Comparison of ENCODE assay signal across 13 mouse cellular contexts in the genomic region with DNA sequence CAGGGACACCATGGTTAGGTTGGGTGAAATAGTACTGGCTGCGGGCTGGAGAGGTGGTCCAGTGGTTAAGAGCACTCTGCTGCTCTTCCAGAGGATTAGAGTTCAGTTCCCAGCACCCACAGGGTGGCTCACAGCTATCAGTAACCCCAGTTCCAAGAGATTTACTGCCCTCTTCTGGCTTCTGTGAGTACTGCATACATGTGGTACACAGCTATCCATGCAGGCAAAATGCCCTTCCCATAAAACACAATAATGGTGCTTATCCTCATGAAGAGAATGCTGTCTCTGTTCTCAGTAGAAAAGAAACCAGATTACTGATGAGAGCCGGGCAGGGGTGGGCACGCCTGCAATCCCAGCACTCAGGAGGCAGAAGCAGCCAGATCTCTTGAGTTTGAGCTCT.
DNase-seq lines count a peak whose midpoint lies in the region; ATAC-seq and TF ChIP-seq lines count a peak whose summit lies in the region.
"Had no signal": no experiment of that assay in that cellular context is flagged by ENCODE, and none has a peak within 500 bp of the region (broad histone marks: within the 10 kb centered on the region; RNA-seq: fewer than 3 reads in every experiment).

No protein-coding gene starts in this region.

- no peaks in the 10 kb centered on the region for H3K9me3 ChIP-seq in hindbrain, postnatal 0 days (ENCODE audit: low read length)
- no peaks in the 10 kb centered on the region; the same call in 1 of the 2 replicates for H3K9me3 ChIP-seq in hindbrain, embryonic 16.5 days (ENCODE audit: control insufficient read depth, low read length)
- H3K9me3 ChIP-seq in midbrain, embryonic 11.5 days (ENCODE audit: control insufficient read depth, low read length) = peaks cover 4% of the 10 kb centered on the region; the same call in 1 of the 2 replicates
- H3K9me3 ChIP-seq in midbrain, embryonic 15.5 days = no peaks in the 10 kb centered on the region; the same call in 1 of the 2 replicates

- no peak overlapping the region for H3K27ac ChIP-seq in hindbrain, postnatal 0 days
- H3K27ac ChIP-seq in hindbrain, embryonic 16.5 days (ENCODE audit: low read depth, low read length) = no peak overlapping the region
- H3K27ac ChIP-seq in midbrain, embryonic 11.5 days (ENCODE audit: low read depth, low read length) = no peak overlapping the region
- H3K27ac ChIP-seq in midbrain, embryonic 15.5 days = no peak overlapping the region
- H3K27ac ChIP-seq: liver, embryonic 12.5 days had no signal

- no peaks in the 10 kb centered on the region for H3K36me3 ChIP-seq in hindbrain, postnatal 0 days (ENCODE audit: insufficient read depth, low read length)
- no peaks in the 10 kb centered on the region for H3K36me3 ChIP-seq in hindbrain, embryonic 16.5 days (ENCODE audit: control insufficient read depth, insufficient read depth, low read length)
- H3K36me3 ChIP-seq in midbrain, embryonic 11.5 days (ENCODE audit: control insufficient read depth, insufficient read depth, low read length) = no peaks in the 10 kb centered on the region
- no peaks in the 10 kb centered on the region for H3K36me3 ChIP-seq in midbrain, embryonic 15.5 days (replicated peaks)
- H3K36me3 ChIP-seq in splenic B cell, adult 2 months (ENCODE audit: control insufficient read depth, insufficient read depth, low read length, poor library complexity, severe bottlenecking) = 0 out of 2 replicates have a peak, but pooled peaks cover 5% of the 10 kb centered on the region

- no peak for DNase-seq in hindbrain, postnatal 0 days (ENCODE audit: low spot score)
- DNase-seq in midbrain, embryonic 11.5 days (ENCODE audit: low spot score, missing footprints) = peak; percentile 33
- DNase-seq in ES-CJ7 (ENCODE audit: low read depth, low spot score) = peak; percentile 75
- peak; percentile 23 for DNase-seq in splenic B cell, adult 2 months (ENCODE audit: low read depth, low spot score)
- DNase-seq: adrenal gland, postnatal 36 days; cerebellum, adult 8-10 months; heart, adult 18-20 months; heart, postnatal 14 days had no signal

- no peak overlapping the region for H3K4me2 ChIP-seq in hindbrain, postnatal 0 days (ENCODE audit: low read depth, low read length)
- no peak overlapping the region for H3K4me2 ChIP-seq in hindbrain, embryonic 16.5 days (ENCODE audit: low read length)
- no peak overlapping the region for H3K4me2 ChIP-seq in midbrain, embryonic 11.5 days
- no peak overlapping the region for H3K4me2 ChIP-seq in midbrain, embryonic 15.5 days
- H3K4me2 ChIP-seq: liver, embryonic 12.5 days had no signal

- no peak overlapping the region for H3K4me3 ChIP-seq in hindbrain, postnatal 0 days (ENCODE audit: low read length)
- no peak overlapping the region for H3K4me3 ChIP-seq in hindbrain, embryonic 16.5 days (ENCODE audit: low read length)
- H3K4me3 ChIP-seq in midbrain, embryonic 11.5 days (ENCODE audit: low read depth, low read length) = no peak overlapping the region
- no peak overlapping the region for H3K4me3 ChIP-seq in midbrain, embryonic 15.5 days
- H3K4me3 ChIP-seq: liver, embryonic 12.5 days; megakaryocyte, embryonic 14.5 days had no signal

- no peak for ATAC-seq in hindbrain, postnatal 0 days
- ATAC-seq in hindbrain, embryonic 16.5 days = no peak
- no peak for ATAC-seq in midbrain, embryonic 11.5 days (ENCODE audit: low FRiP score)
- ATAC-seq in midbrain, embryonic 15.5 days (replicated peaks) = no peak
- ATAC-seq in monocyte, adult 5-6 weeks (replicated peaks; ENCODE audit: insufficient number of reproducible peaks, low FRiP score, low TSS enrichment, poor library complexity, severe bottlenecking) = no peak
- ATAC-seq: liver, embryonic 12.5 days had no signal

- H3K9ac ChIP-seq in hindbrain, postnatal 0 days (replicated peaks; ENCODE audit: low read length) = no peak overlapping the region
- H3K9ac ChIP-seq in hindbrain, embryonic 16.5 days (ENCODE audit: low read depth, low read length) = no peak overlapping the region
- H3K9ac ChIP-seq in midbrain, embryonic 11.5 days (ENCODE audit: low read length) = no peak overlapping the region
- H3K9ac ChIP-seq in midbrain, embryonic 15.5 days = no peak overlapping the region
- H3K9ac ChIP-seq: liver, embryonic 12.5 days had no signal

- peak; percentile 23; the same call in 1 of the 2 replicates for TF ChIP-seq CTCF in hindbrain, postnatal 0 days (IDR thresholded peaks at IDR 0.05; ENCODE audit: low read depth)

- no peaks in the 10 kb centered on the region for H3K27me3 ChIP-seq in hindbrain, postnatal 0 days (ENCODE audit: insufficient read depth, low read length)
- H3K27me3 ChIP-seq in hindbrain, embryonic 16.5 days (replicated peaks; ENCODE audit: control insufficient read depth, insufficient read depth, low read length) = no peaks in the 10 kb centered on the region
- H3K27me3 ChIP-seq in midbrain, embryonic 11.5 days (ENCODE audit: control insufficient read depth, insufficient read depth, low read length) = no peaks in the 10 kb centered on the region
- H3K27me3 ChIP-seq in midbrain, embryonic 15.5 days (replicated peaks) = no peaks in the 10 kb centered on the region
- no peaks in the 10 kb centered on the region for H3K27me3 ChIP-seq in splenic B cell, adult 2 months (ENCODE audit: control insufficient read depth, insufficient read depth, low read length, poor library complexity, severe bottlenecking)
- H3K27me3 ChIP-seq: liver, embryonic 12.5 days had no signal

- H3K4me1 ChIP-seq in hindbrain, postnatal 0 days (ENCODE audit: insufficient read depth, low read length) = no peaks in the 10 kb centered on the region
- no peaks in the 10 kb centered on the region for H3K4me1 ChIP-seq in hindbrain, embryonic 16.5 days (ENCODE audit: control insufficient read depth, insufficient read depth, low read depth, low read length)
- no peaks in the 10 kb centered on the region for H3K4me1 ChIP-seq in midbrain, embryonic 11.5 days (ENCODE audit: control insufficient read depth, insufficient read depth, low read length)
- H3K4me1 ChIP-seq in midbrain, embryonic 15.5 days = no peaks in the 10 kb centered on the region
- H3K4me1 ChIP-seq: liver, embryonic 12.5 days had no signal

- WGBS in hindbrain, postnatal 0 days = 94% methylated on average over 3 of the region's 3 CpGs
- 96% methylated on average over 3 of the region's 3 CpGs for WGBS in hindbrain, embryonic 16.5 days
- WGBS in midbrain, embryonic 11.5 days = 92% methylated on average over 3 of the region's 3 CpGs
- WGBS in midbrain, embryonic 15.5 days = 96% methylated on average over 3 of the region's 3 CpGs
